Comparison of ENCODE assay signal across 20 mouse cellular contexts in the genomic region with DNA sequence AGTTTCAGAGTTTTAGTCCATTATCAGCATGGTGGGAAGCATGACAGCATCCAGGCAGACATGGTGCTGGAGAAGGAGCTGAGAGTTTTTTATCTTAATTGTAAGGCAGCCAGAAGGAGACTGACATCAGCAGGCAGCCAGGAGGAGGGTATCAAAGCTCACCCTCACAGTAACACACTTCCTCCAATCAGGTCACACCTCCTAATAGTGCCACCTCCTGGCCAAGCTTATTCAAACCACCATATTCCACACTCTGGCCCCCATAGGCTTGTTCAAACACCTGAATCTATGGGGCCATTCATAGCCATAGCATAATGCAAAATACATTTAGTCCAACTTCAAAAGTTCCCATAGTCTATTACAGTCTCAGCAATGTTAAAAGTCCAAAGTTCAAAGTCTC.
DNase-seq lines count a peak whose midpoint lies in the region; ATAC-seq lines count a peak whose summit lies in the region.
"Had no signal": no experiment of that assay in that cellular context is flagged by ENCODE, and none has a peak within 500 bp of the region (broad histone marks: within the 10 kb centered on the region; RNA-seq: fewer than 3 reads in every experiment).

No protein-coding gene starts in this region.

- H3K27ac ChIP-seq in heart, embryonic 12.5 days (ENCODE audit: poor library complexity, severe bottlenecking): no peak overlapping the region
- H3K27ac ChIP-seq: hindbrain, embryonic 12.5 days; midbrain, embryonic 15.5 days had no signal

- peak; percentile 85 for DNase-seq in heart, adult 11 months
- peak; percentile 9 to 13 for DNase-seq in kidney, postnatal 36 days
- DNase-seq in kidney, postnatal 4 days: no peak
- no peak for DNase-seq in left cerebral cortex, adult 8-10 months (ENCODE audit: low spot score in 2 of 2)
- no peak for DNase-seq in spleen, postnatal 4 days (ENCODE audit: low spot score in 2 of 2)
- DNase-seq: adrenal gland, postnatal 25 days; cerebellum, adult 9-11 months; forebrain, postnatal 0 days; gastrocnemius, postnatal 14 days; kidney, adult 8-10 months; layer of hippocampus, adult 9-11 months; left cerebral cortex, postnatal 4 days had no signal

- no peaks in the 10 kb centered on the region for H3K4me1 ChIP-seq in heart, embryonic 12.5 days (replicated peaks)
- H3K4me1 ChIP-seq: hindbrain, embryonic 12.5 days; midbrain, embryonic 15.5 days had no signal

- no peaks in the 10 kb centered on the region for H3K9me3 ChIP-seq in heart, embryonic 12.5 days (replicated peaks)
- H3K9me3 ChIP-seq: G1E; hindbrain, embryonic 12.5 days; midbrain, embryonic 15.5 days had no signal

- H3K36me3 ChIP-seq in heart, embryonic 12.5 days: no peaks in the 10 kb centered on the region
- H3K36me3 ChIP-seq: G1E; hindbrain, embryonic 12.5 days; midbrain, embryonic 15.5 days had no signal

- no peak for ATAC-seq in heart, embryonic 12.5 days (ENCODE audit: insufficient number of reproducible peaks, low FRiP score)
- peak; percentile 53 to 67; a peak in 1 of 4 replicates for ATAC-seq in hematopoietic stem cell, adult 5-6 weeks (replicated peaks in 1 of 2; ENCODE audit: insufficient read depth in 1 of 2, low FRiP score in 2 of 2, low TSS enrichment in 1 of 2, low read depth in 1 of 2, poor library complexity in 2 of 2, severe bottlenecking in 2 of 2)
- peak; percentile 92 for ATAC-seq in megakaryocyte progenitor cell, adult 5-6 weeks (replicated peaks; ENCODE audit: poor library complexity)
- ATAC-seq: forebrain, postnatal 0 days; midbrain, embryonic 15.5 days had no signal

- H3K4me2 ChIP-seq in heart, embryonic 12.5 days: no peak overlapping the region
- H3K4me2 ChIP-seq: heart, embryonic 11.5 days; hindbrain, embryonic 12.5 days; liver, embryonic 11.5 days; midbrain, embryonic 15.5 days had no signal

- no peak overlapping the region for H3K4me3 ChIP-seq in heart, embryonic 12.5 days
- H3K4me3 ChIP-seq: hindbrain, embryonic 12.5 days; midbrain, embryonic 15.5 days had no signal

- H3K27me3 ChIP-seq in heart, embryonic 12.5 days (replicated peaks): no peaks in the 10 kb centered on the region
- H3K27me3 ChIP-seq: hindbrain, embryonic 12.5 days; midbrain, embryonic 15.5 days had no signal

- no peak overlapping the region for H3K9ac ChIP-seq in heart, embryonic 12.5 days
- H3K9ac ChIP-seq: forebrain, postnatal 0 days; hindbrain, embryonic 12.5 days; midbrain, embryonic 15.5 days had no signal

Comparison
In these comparisons a context has a peak if more than half of its experiments do, and no peak if none do; other contexts are left out.
1. DNase-seq: peak in heart, adult 11 months (single experiment) and kidney, postnatal 36 days (2 of 2); none in kidney, postnatal 4 days (0 of 2), left cerebral cortex, adult 8-10 months (0 of 2) and spleen, postnatal 4 days (0 of 2).